Mouse (Mus musculus) Patski (cell line): ENCODE data around the gene Afdn. TPM values are rescaled to one million over a fixed set of nuclear protein-coding genes. Genes with fewer than 3 reads are reported as not detected.

Experiments
- ATAC-seq: fragments of 100-300 bp; one replicate; pipeline ENCODE4 v1.8.0; 2021
- CTCF ChIA-PET: fragments of 350-600 bp; sonication (Branson Sonifier 250); formaldehyde crosslinking; loops from one replicate; lab custom pipeline; 2022; ENCODE audit warnings: inconsistent platforms; lab: Charles Lee
- POLR2A ChIA-PET: fragments of 350-600 bp; sonication (Branson Sonifier 250); formaldehyde crosslinking; loops from one replicate; lab custom pipeline; 2022; ENCODE audit warnings: antibody characterized with exemption, inconsistent platforms; lab: Charles Lee
- DNase-seq: peaks from one replicate; pipeline ENCODE4 v3.0.0-alpha.2; 2011; ENCODE audit warnings: low read depth, low spot score
- H3K27me3 ChIP-seq: fragments of 371-371 bp; one replicate; pipeline ENCODE4 v1.5.1; 2021
- CTCF ChIP-seq: fragments of 100-300 bp; IDR thresholded peaks from one replicate; pipeline ENCODE4 v1.5.1; 2021
- in situ Hi-C: fragments of 300-500 bp; cut with MboI; formaldehyde crosslinking; loops from 3 replicates; pipeline ENCODE4 v1.11.1; 2018; ENCODE audit warnings: low pct_unique_long_range_greater_than_20kb, mixed read lengths
- polyA plus RNA-seq: library from polyadenylated mRNA; unstranded; gene quantifications from one replicate; pipeline ENCODE4 v1.2.3, GENCODE M21; 2021

Gene Afdn
- polyA plus RNA-seq, 1 experiment from 2014 or later, result 167 TPM

GRCm38 (mm10) chr17:13745373-13745772, 15.0 kb upstream of the Afdn start:
- no peak for DNase-seq
- POLR2A ChIA-PET, result interaction anchor here (1.0 to 3.6 kb wide), 2 partner anchors 9 to 14 kb away, joined by 4 to 14 read pairs; partner anchors contain the start of gene Afdn
- CTCF ChIA-PET, result interaction anchor here (1.1 to 2.4 kb wide), 9 partner anchors 10 to 35 kb away, joined by 3 to 10 read pairs (median 4); no protein-coding TSS in a partner anchor
- peak; percentile 19 for ATAC-seq
- H3K27me3 ChIP-seq, result no peaks in the 10 kb centered on the region
- TF ChIP-seq CTCF, result no peak
- in situ Hi-C loops, result no loop called here

GRCm38 (mm10) chr17:13746330-13746729, 14.0 kb upstream of the Afdn start:
- POLR2A ChIA-PET, result interaction anchor here (0.6 to 3.6 kb wide), 3 partner anchors 9 to 18 kb away, joined by 3 to 14 read pairs (median 4); partner anchors contain the start of gene Afdn
- DNase-seq, result no peak

GRCm38 (mm10) chr17:13747681-13748080, 12.7 kb upstream of the Afdn start:
- ATAC-seq, result no peak
- in situ Hi-C loops, result no loop called here
- DNase-seq, result no peak
- POLR2A ChIA-PET, result no interaction called here
- CTCF ChIA-PET, result no interaction called here
- no peaks in the 10 kb centered on the region for H3K27me3 ChIP-seq
- TF ChIP-seq CTCF, result no peak

More at GRCm38 (mm10) chr17:13746330-13746729, 14.0 kb upstream of the Afdn start:
- TF ChIP-seq CTCF, result no peak
- no peaks in the 10 kb centered on the region for H3K27me3 ChIP-seq
- in situ Hi-C loops, result no loop called here
- no peak for ATAC-seq
- CTCF ChIA-PET, result interaction anchor here (1.3 to 2.4 kb wide), 2 partner anchors 9 to 29 kb away, joined by 3 to 10 read pairs; no protein-coding TSS in a partner anchor

GRCm38 (mm10) chr17:13749027-13749426, 11.3 kb upstream of the Afdn start:
- CTCF ChIA-PET, result no interaction called here
- H3K27me3 ChIP-seq, result no peaks in the 10 kb centered on the region
- in situ Hi-C loops, result no loop called here
- POLR2A ChIA-PET, result no interaction called here
- DNase-seq (no peak), ATAC-seq (no peak)
- no peak for TF ChIP-seq CTCF

- no peak for TF ChIP-seq CTCF
- POLR2A ChIA-PET, result interaction anchor here (0.9 kb wide), 1 partner anchor 11 kb away, joined by 3 read pairs; no protein-coding TSS in a partner anchor
Observed at GRCm38 (mm10) chr17:13753918-13754317, 6.4 kb upstream of the Afdn start.

GRCm38 (mm10) chr17:13754940-13755339, 5.4 kb upstream of the Afdn start:
- in situ Hi-C loops, result loop anchor here (5.0 kb wide), 1 partner anchor 73 kb away; no protein-coding TSS in a partner anchor
- ATAC-seq, result peak; percentile 95
- CTCF ChIA-PET, result interaction anchor here (1.0 to 2.7 kb wide), 6 partner anchors 9 to 50 kb away, joined by 3 to 10 read pairs (median 4); no protein-coding TSS in a partner anchor
- no peaks in the 10 kb centered on the region for H3K27me3 ChIP-seq
- POLR2A ChIA-PET, result interaction anchor here (0.6 to 1.0 kb wide), 2 partner anchors 10 to 85 kb away, joined by 4 read pairs; no protein-coding TSS in a partner anchor
- TF ChIP-seq CTCF, result no peak
- peak; percentile 61 for DNase-seq

More at GRCm38 (mm10) chr17:13753918-13754317, 6.4 kb upstream of the Afdn start:
- CTCF ChIA-PET, result interaction anchor here (1.8 to 2.7 kb wide), 2 partner anchors 8 to 46 kb away, joined by 4 to 10 read pairs; no protein-coding TSS in a partner anchor
- DNase-seq (no peak), ATAC-seq (no peak)
- in situ Hi-C loops, result no loop called here
- H3K27me3 ChIP-seq, result no peaks in the 10 kb centered on the region

- no peak for DNase-seq
- in situ Hi-C loops, result loop anchor here (5.0 kb wide), 1 partner anchor 76 kb away; no protein-coding TSS in a partner anchor
- H3K27me3 ChIP-seq, result no peaks in the 10 kb centered on the region
- ATAC-seq, result no peak
- ChIA-PET CTCF (interaction anchor here (1.9 kb wide), 1 partner anchor 14 kb away, joined by 5 read pairs; no protein-coding TSS in a partner anchor), POLR2A (interaction anchor here (0.6 to 2.7 kb wide), 3 partner anchors 14 to 90 kb away, joined by 3 to 14 read pairs (median 4); no protein-coding TSS in a partner anchor)
- no peak for TF ChIP-seq CTCF
Observed at GRCm38 (mm10) chr17:13758586-13758985, 1.8 kb upstream of the Afdn start.

- ChIA-PET CTCF (interaction anchor here (0.7 to 1.9 kb wide), 3 partner anchors 15 to 61 kb away, joined by 3 to 5 read pairs (median 3); no protein-coding TSS in a partner anchor), POLR2A (interaction anchor here (0.8 to 2.7 kb wide), 6 partner anchors 14 to 91 kb away, joined by 3 to 14 read pairs (median 4); no protein-coding TSS in a partner anchor)
- no peak for TF ChIP-seq CTCF
- DNase-seq (no peak), ATAC-seq (no peak)
- H3K27me3 ChIP-seq, result no peaks in the 10 kb centered on the region
- in situ Hi-C loops, result loop anchor here (5.0 kb wide), 1 partner anchor 77 kb away; no protein-coding TSS in a partner anchor
Observed at GRCm38 (mm10) chr17:13759156-13759852, 1.0 kb upstream of the Afdn start.

- ChIA-PET CTCF (no interaction called here), POLR2A (interaction anchor here (1.1 to 2.7 kb wide), 2 partner anchors 16 to 36 kb away, joined by 3 to 14 read pairs; no protein-coding TSS in a partner anchor)
- ATAC-seq, result peak; percentile 14
- in situ Hi-C loops, result no loop called here
- no peak for TF ChIP-seq CTCF
- DNase-seq, result no peak
- H3K27me3 ChIP-seq, result no peaks in the 10 kb centered on the region
Observed at GRCm38 (mm10) chr17:13760675-13761178, 388 bp downstream of the Afdn start.
